Mouse (Mus musculus) testis, adult 2 months (tissue): ENCODE data around the gene Arhgap6.

Experiments used
- CTCF ChIP-seq: fragments of 200-500 bp; IDR thresholded peaks from 2 replicates; pipeline ENCODE4 v1.5.1; 2012; ENCODE audit warnings: low read depth, mild to moderate bottlenecking, inconsistent platforms, low read length, moderate library complexity; ENCODE audit not compliant: control insufficient read depth, insufficient read depth, insufficient replicate concordance
- POLR2A ChIP-seq: fragments of 200-500 bp; IDR thresholded peaks from 2 replicates; pipeline ENCODE4 v1.6.1; 2012; ENCODE audit warnings: low read depth, mild to moderate bottlenecking, inconsistent platforms, low read length, moderate library complexity; ENCODE audit not compliant: control insufficient read depth

DNA sequence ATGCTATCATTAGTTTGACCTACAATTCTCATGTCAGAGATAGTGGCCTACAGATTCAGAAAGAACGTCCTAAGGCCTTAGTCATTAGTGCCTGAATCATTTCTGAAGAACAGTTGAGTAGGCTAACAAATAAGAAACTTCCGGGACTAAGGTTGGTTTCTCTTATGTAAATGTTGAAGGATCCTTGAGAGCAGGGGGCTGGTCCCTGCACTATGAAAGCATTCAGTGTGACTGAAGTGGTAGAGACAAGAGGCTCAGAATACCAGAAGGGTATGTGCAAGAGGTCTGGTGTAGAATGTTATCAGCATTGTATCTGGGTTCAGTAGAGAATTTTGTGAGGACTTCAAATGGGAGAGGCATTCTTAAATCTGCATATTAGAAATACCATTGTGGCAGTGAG, 185.5 kb downstream of the Arhgap6 start:
- TF ChIP-seq CTCF (no peak), POLR2A (no peak)
